Mouse (Mus musculus) neural tube, embryonic 12.5 days (tissue): ENCODE measurements around the gene P2ry6. TPM values are rescaled to one million over a fixed set of nuclear protein-coding genes. Genes with fewer than 3 reads are reported as not detected.

Experiments
- ATAC-seq: fragments of 200-750 bp; cut with Nextera tagmentation; 2 replicates; pipeline ENCODE4 v1.8.0; 2017; ENCODE audit warnings: low read depth, mild to moderate bottlenecking, moderate TSS enrichment, moderate library complexity; ENCODE audit not compliant: low FRiP score
- H3K27ac ChIP-seq: fragments of 300-500 bp; sonication (generic); 2 replicates; pipeline ENCODE4 v1.5.1; 2016
- H3K27me3 ChIP-seq: fragments of 300-500 bp; sonication (generic); replicated peaks from 2 replicates; pipeline ENCODE4 v1.6.1; 2016; ENCODE audit warnings: mild to moderate bottlenecking
- H3K36me3 ChIP-seq: fragments of 300-500 bp; sonication (generic); 2 replicates; pipeline ENCODE4 v1.6.1; 2016; ENCODE audit warnings: mild to moderate bottlenecking
- H3K4me1 ChIP-seq: fragments of 300-500 bp; sonication (generic); 2 replicates; pipeline ENCODE4 v1.6.1; 2016
- H3K4me2 ChIP-seq: fragments of 300-500 bp; sonication (generic); replicated peaks from 2 replicates; pipeline ENCODE4 v1.6.1; 2016; ENCODE audit warnings: mild to moderate bottlenecking
- H3K4me3 ChIP-seq: fragments of 300-500 bp; sonication (generic); 2 replicates; pipeline ENCODE4 v1.5.1; 2016
- H3K9ac ChIP-seq: fragments of 300-500 bp; sonication (generic); 2 replicates; pipeline ENCODE4 v1.6.1; 2016; ENCODE audit warnings: mild to moderate bottlenecking
- H3K9me3 ChIP-seq: fragments of 300-500 bp; sonication (generic); 2 replicates; pipeline ENCODE4 v1.6.1; 2016; ENCODE audit warnings: mild to moderate bottlenecking
- WGBS: fragments of 180-500 bp; shearing (Covaris S2); methylation state at CpG from one replicate; pipeline ENCODE4 v1.1.7; 2016; 5-methylcytosine and 5-hydroxymethylcytosine counted together
- polyA plus RNA-seq: library from polyadenylated mRNA; unstranded; fragments of >200 nt; fragmentation: Nextera tagmentation; extraction: Ambion mirVana; gene quantifications from 2 replicates; pipeline ENCODE4 v1.2.1, GENCODE M21; 2016

P2ry6 gene
- polyA plus RNA-seq, 1 experiment from 2014 or later = 3.3 TPM

GRCm38 (mm10) chr7:100921289-100921688 is 53.2 kb downstream of the P2ry6 start:
- Histone ChIP-seq H3K36me3 (peaks cover 12% of the 10 kb centered on the region; the same call in 1 of the 2 replicates), H3K27ac (no peak overlapping the region), H3K4me1 (peaks cover 66% of the 10 kb centered on the region), H3K9ac (no peak overlapping the region), H3K4me2 (no peak overlapping the region), H3K9me3 (no peaks in the 10 kb centered on the region), H3K27me3 (no peaks in the 10 kb centered on the region), H3K4me3 (no peak overlapping the region)
- 95% methylated on average over 5 of the region's 5 CpGs for WGBS
- ATAC-seq = no peak

GRCm38 (mm10) chr7:100919809-100920107 is 54.7 kb downstream of the P2ry6 start:
- ATAC-seq = no peak
- Histone ChIP-seq H3K36me3 (peaks cover 12% of the 10 kb centered on the region; the same call in 1 of the 2 replicates), H3K27me3 (no peaks in the 10 kb centered on the region), H3K27ac (no peak overlapping the region), H3K9me3 (no peaks in the 10 kb centered on the region), H3K4me3 (no peak overlapping the region), H3K4me1 (peaks cover 50% of the 10 kb centered on the region), H3K9ac (no peak overlapping the region), H3K4me2 (peak overlapping the region; percentile 36)
- 12% methylated on average over 2 of the region's 2 CpGs for WGBS

GRCm38 (mm10) chr7:100919006-100919808 is 55.2 kb downstream of the P2ry6 start:
- Histone ChIP-seq H3K4me2 (peak overlapping the region; percentile 36), H3K9me3 (no peaks in the 10 kb centered on the region), H3K9ac (no peak overlapping the region), H3K27ac (no peak overlapping the region), H3K4me1 (peaks cover 45% of the 10 kb centered on the region), H3K27me3 (no peaks in the 10 kb centered on the region), H3K4me3 (no peak overlapping the region), H3K36me3 (peaks cover 12% of the 10 kb centered on the region; the same call in 1 of the 2 replicates)
- WGBS = 61% methylated on average over 7 of the region's 7 CpGs
- ATAC-seq = no peak

GRCm38 (mm10) chr7:100918176-100918575 is 56.3 kb downstream of the P2ry6 start:
- H3K4me2 ChIP-seq = no peak overlapping the region
- H3K9ac ChIP-seq = 0 out of 2 replicates have a peak overlapping the region, but pooled peaks have one; percentile 13
- H3K4me1 ChIP-seq = peaks cover 36% of the 10 kb centered on the region
- H3K36me3 ChIP-seq = peaks cover 12% of the 10 kb centered on the region; the same call in 1 of the 2 replicates
- H3K9me3 ChIP-seq = no peaks in the 10 kb centered on the region
- no peak overlapping the region for H3K27ac ChIP-seq
- no peaks in the 10 kb centered on the region for H3K27me3 ChIP-seq
- H3K4me3 ChIP-seq = no peak overlapping the region
- 54% methylated on average over 9 of the region's 9 CpGs for WGBS
- no peak for ATAC-seq

- Histone ChIP-seq H3K9me3 (no peaks in the 10 kb centered on the region), H3K9ac (0 out of 2 replicates have a peak overlapping the region, but pooled peaks have one; percentile 13), H3K36me3 (peaks cover 10% of the 10 kb centered on the region; the same call in 1 of the 2 replicates), H3K4me2 (no peak overlapping the region), H3K4me1 (peaks cover 32% of the 10 kb centered on the region), H3K27me3 (no peaks in the 10 kb centered on the region), H3K27ac (no peak overlapping the region), H3K4me3 (no peak overlapping the region)
- 77% methylated on average over 6 of the region's 6 CpGs for WGBS
- ATAC-seq = no peak
Measured at GRCm38 (mm10) chr7:100917751-100918150, 56.7 kb downstream of the P2ry6 start.

GRCm38 (mm10) chr7:100916526-100916925 is 57.9 kb downstream of the P2ry6 start:
- no peaks in the 10 kb centered on the region for H3K9me3 ChIP-seq
- ATAC-seq = no peak
- H3K27me3 ChIP-seq = no peaks in the 10 kb centered on the region
- H3K4me2 ChIP-seq = no peak overlapping the region
- no peak overlapping the region for H3K27ac ChIP-seq
- H3K36me3 ChIP-seq = peaks cover 4% of the 10 kb centered on the region; the same call in 1 of the 2 replicates
- no peak overlapping the region for H3K4me3 ChIP-seq
- H3K9ac ChIP-seq = no peak overlapping the region
- peaks cover 37% of the 10 kb centered on the region for H3K4me1 ChIP-seq
- WGBS = 87% methylated on average over 6 of the region's 6 CpGs

- 87% methylated on average over 5 of the region's 5 CpGs for WGBS
- Histone ChIP-seq H3K27me3 (no peaks in the 10 kb centered on the region), H3K36me3 (no peaks in the 10 kb centered on the region), H3K9ac (no peak overlapping the region), H3K9me3 (no peaks in the 10 kb centered on the region), H3K4me3 (no peak overlapping the region), H3K27ac (no peak overlapping the region), H3K4me1 (peaks cover 44% of the 10 kb centered on the region), H3K4me2 (no peak overlapping the region)
- ATAC-seq = no peak
Measured at GRCm38 (mm10) chr7:100915204-100915603, 59.2 kb downstream of the P2ry6 start.

- Histone ChIP-seq H3K36me3 (no peaks in the 10 kb centered on the region), H3K4me2 (0 out of 2 replicates have a peak overlapping the region, but pooled peaks have one; percentile 22), H3K4me3 (no peak overlapping the region), H3K9me3 (no peaks in the 10 kb centered on the region), H3K27me3 (no peaks in the 10 kb centered on the region), H3K27ac (no peak overlapping the region), H3K9ac (no peak overlapping the region), H3K4me1 (peaks cover 27% of the 10 kb centered on the region)
- WGBS = 51% methylated on average over 9 of the region's 9 CpGs
- no peak for ATAC-seq
Measured at GRCm38 (mm10) chr7:100911791-100912190, 62.7 kb downstream of the P2ry6 start.

GRCm38 (mm10) chr7:100911246-100911770 is 63.1 kb downstream of the P2ry6 start:
- Histone ChIP-seq H3K9me3 (no peaks in the 10 kb centered on the region), H3K27me3 (no peaks in the 10 kb centered on the region), H3K4me2 (peak overlapping the region; percentile 22; the same call in 1 of the 2 replicates), H3K27ac (no peak overlapping the region), H3K36me3 (no peaks in the 10 kb centered on the region), H3K4me3 (no peak overlapping the region), H3K9ac (0 out of 2 replicates have a peak overlapping the region, but pooled peaks have one; percentile 27), H3K4me1 (peaks cover 27% of the 10 kb centered on the region)
- no peak for ATAC-seq
- 4% methylated on average over 2 of the region's 2 CpGs for WGBS

- WGBS = 44% methylated on average over 8 of the region's 8 CpGs
- Histone ChIP-seq H3K9ac (no peak overlapping the region), H3K4me3 (no peak overlapping the region), H3K36me3 (no peaks in the 10 kb centered on the region), H3K4me2 (no peak overlapping the region), H3K9me3 (no peaks in the 10 kb centered on the region), H3K27ac (no peak overlapping the region), H3K4me1 (peaks cover 27% of the 10 kb centered on the region), H3K27me3 (no peaks in the 10 kb centered on the region)
- ATAC-seq = no peak
Measured at GRCm38 (mm10) chr7:100908567-100908966, 65.9 kb downstream of the P2ry6 start.

GRCm38 (mm10) chr7:100908061-100908460 is 66.4 kb downstream of the P2ry6 start:
- H3K36me3 ChIP-seq = no peaks in the 10 kb centered on the region
- no peak for ATAC-seq
- peaks cover 27% of the 10 kb centered on the region for H3K4me1 ChIP-seq
- H3K9me3 ChIP-seq = no peaks in the 10 kb centered on the region
- WGBS = 72% methylated on average over 8 of the region's 8 CpGs
- no peak overlapping the region for H3K27ac ChIP-seq
- H3K27me3 ChIP-seq = no peaks in the 10 kb centered on the region
- no peak overlapping the region for H3K9ac ChIP-seq
- no peak overlapping the region for H3K4me3 ChIP-seq
- no peak overlapping the region for H3K4me2 ChIP-seq

- Histone ChIP-seq H3K4me2 (no peak overlapping the region), H3K4me1 (peaks cover 27% of the 10 kb centered on the region), H3K4me3 (no peak overlapping the region), H3K27me3 (no peaks in the 10 kb centered on the region), H3K9me3 (no peaks in the 10 kb centered on the region), H3K36me3 (no peaks in the 10 kb centered on the region), H3K27ac (no peak overlapping the region), H3K9ac (no peak overlapping the region)
- no peak for ATAC-seq
- 0% methylated on average over 1 of the region's 1 CpGs for WGBS
Measured at GRCm38 (mm10) chr7:100907231-100907630, 67.2 kb downstream of the P2ry6 start.
